In the genomic region with DNA sequence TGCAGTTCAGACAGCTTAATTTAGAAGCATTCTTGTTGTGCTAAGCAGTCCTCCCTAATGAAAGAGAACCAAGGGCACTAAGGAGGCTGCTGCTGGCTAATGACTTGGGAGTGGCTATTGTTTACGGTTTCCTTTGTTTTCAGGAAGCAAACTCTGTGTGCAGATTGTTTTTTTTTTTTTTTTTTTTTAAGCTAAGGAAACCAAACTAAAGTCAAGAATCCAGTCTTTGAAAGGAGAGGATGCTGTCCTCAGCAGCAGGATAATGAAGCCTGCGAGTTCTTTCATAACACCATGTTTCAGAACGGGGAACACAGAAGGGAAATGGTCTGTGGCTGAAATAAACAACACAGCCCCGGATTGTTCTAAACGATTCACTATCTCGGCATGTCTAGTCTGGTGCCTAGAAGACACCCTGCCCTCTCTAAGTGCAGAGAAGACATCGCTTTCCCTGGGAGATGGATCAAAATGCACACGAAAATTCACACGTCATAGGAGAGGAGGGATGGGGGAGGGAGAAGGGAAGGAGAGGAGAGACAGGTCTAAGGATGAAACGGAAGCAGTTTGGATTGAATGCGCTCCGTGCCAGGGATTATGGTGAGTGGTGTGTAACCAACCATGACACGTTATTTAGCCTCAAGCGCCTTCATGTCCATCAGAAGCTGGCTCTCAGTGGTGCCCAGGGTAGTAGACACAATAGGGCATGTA, we compare ENCODE assay signal across 8 mouse cellular contexts.
A peak's percentile ranks its signal among the peaks of the same experiment; 100 is the strongest.
DNase-seq lines count a peak whose midpoint lies in the region; ATAC-seq and TF ChIP-seq lines count a peak whose summit lies in the region.

No protein-coding gene starts in this region.

- H3K4me1 ChIP-seq in heart, embryonic 16.5 days (ENCODE audit: control insufficient read depth, insufficient read depth, low read length): no peaks in the 10 kb centered on the region
- H3K4me1 ChIP-seq in limb, embryonic 15.5 days: peaks cover 26% of the 10 kb centered on the region
- 0 out of 2 replicates have a peak, but pooled peaks cover 2% of the 10 kb centered on the region for H3K4me1 ChIP-seq in olfactory bulb, adult 2 months (ENCODE audit: control insufficient read depth, insufficient read depth, low read length)

- H3K27ac ChIP-seq in heart, embryonic 16.5 days (ENCODE audit: low read length): peak overlapping the region; percentile 75
- peak overlapping the region; percentile 18; the same call in 1 of the 2 replicates for H3K27ac ChIP-seq in limb, embryonic 15.5 days
- 0 out of 2 replicates have a peak overlapping the region, but pooled peaks have one; percentile 2 for H3K27ac ChIP-seq in olfactory bulb, adult 2 months (ENCODE audit: insufficient read depth, low read depth, low read length)

- TF ChIP-seq CTCF in olfactory bulb, adult 2 months (IDR thresholded peaks at IDR 0.05; ENCODE audit: insufficient read depth, low read depth, low read length): no peak

- TF ChIP-seq POLR2A in olfactory bulb, adult 2 months (IDR thresholded peaks at IDR 0.05; ENCODE audit: insufficient read depth, low read depth, low read length): no peak

- DNase-seq in kidney, adult 18-20 months: peak; percentile 22
- no peak for DNase-seq in kidney, adult 11 months
- peak; percentile 21 for DNase-seq in cerebellum, adult 9-11 months
- no peak for DNase-seq in thymus, postnatal 0 days (ENCODE audit: low spot score)
- no peak for DNase-seq in urinary bladder, postnatal 25 days (ENCODE audit: low spot score)

- no peak for ATAC-seq in heart, embryonic 16.5 days (replicated peaks; ENCODE audit: extremely low read depth, insufficient read depth, low FRiP score)
- no peak for ATAC-seq in limb, embryonic 15.5 days (ENCODE audit: insufficient number of reproducible peaks, low FRiP score, low TSS enrichment, low read depth)

- H3K36me3 ChIP-seq in heart, embryonic 16.5 days (ENCODE audit: control insufficient read depth, insufficient read depth): no peaks in the 10 kb centered on the region
- H3K36me3 ChIP-seq in limb, embryonic 15.5 days: no peaks in the 10 kb centered on the region

- H3K9ac ChIP-seq in heart, embryonic 16.5 days (ENCODE audit: low read length): no peak overlapping the region
- H3K9ac ChIP-seq in limb, embryonic 15.5 days: no peak overlapping the region

- no peaks in the 10 kb centered on the region for H3K9me3 ChIP-seq in heart, embryonic 16.5 days (replicated peaks; ENCODE audit: control insufficient read depth, low read length)
- H3K9me3 ChIP-seq in limb, embryonic 15.5 days: no peaks in the 10 kb centered on the region

- 33% methylated on average over 14 of the region's 14 CpGs for WGBS in heart, embryonic 16.5 days
- 33% methylated on average over 14 of the region's 14 CpGs for WGBS in limb, embryonic 15.5 days
- 13% methylated on average over 14 of the region's 14 CpGs for WGBS in olfactory bulb, adult 2 months

- peak overlapping the region; percentile 52 for H3K4me2 ChIP-seq in heart, embryonic 16.5 days (ENCODE audit: low read depth, low read length)
- peak overlapping the region; percentile 5; the same call in 1 of the 2 replicates for H3K4me2 ChIP-seq in limb, embryonic 15.5 days

- no peaks in the 10 kb centered on the region for H3K27me3 ChIP-seq in heart, embryonic 16.5 days (ENCODE audit: control insufficient read depth, insufficient read depth, low read length)
- H3K27me3 ChIP-seq in limb, embryonic 15.5 days: no peaks in the 10 kb centered on the region

- H3K4me3 ChIP-seq in heart, embryonic 16.5 days (ENCODE audit: low read length): peak overlapping the region; percentile 25; the same call in 1 of the 2 replicates
- H3K4me3 ChIP-seq in limb, embryonic 15.5 days: no peak overlapping the region
- H3K4me3 ChIP-seq in olfactory bulb, adult 2 months (ENCODE audit: insufficient read depth, low read depth, low read length): no peak overlapping the region

Comparison
In these comparisons a context has a peak if more than half of its experiments do, and no peak if none do; other contexts are left out.
1. DNase-seq: peak in kidney, adult 18-20 months (single experiment) and cerebellum, adult 9-11 months (single experiment); none in kidney, adult 11 months (single experiment), thymus, postnatal 0 days (single experiment) and urinary bladder, postnatal 25 days (single experiment).
2. H3K27ac ChIP-seq: peak in every context shown above with its lines; median percentile 75 in heart, embryonic 16.5 days; 18 in limb, embryonic 15.5 days; 2 in olfactory bulb, adult 2 months.